Mouse (Mus musculus): ENCODE measurements around the gene Capzb. TPM values are rescaled to one million over a fixed set of nuclear protein-coding genes. Genes with fewer than 3 reads are reported as not detected.

Capzb gene
- polyA plus RNA-seq, 1 experiment = 130 TPM

DNA sequence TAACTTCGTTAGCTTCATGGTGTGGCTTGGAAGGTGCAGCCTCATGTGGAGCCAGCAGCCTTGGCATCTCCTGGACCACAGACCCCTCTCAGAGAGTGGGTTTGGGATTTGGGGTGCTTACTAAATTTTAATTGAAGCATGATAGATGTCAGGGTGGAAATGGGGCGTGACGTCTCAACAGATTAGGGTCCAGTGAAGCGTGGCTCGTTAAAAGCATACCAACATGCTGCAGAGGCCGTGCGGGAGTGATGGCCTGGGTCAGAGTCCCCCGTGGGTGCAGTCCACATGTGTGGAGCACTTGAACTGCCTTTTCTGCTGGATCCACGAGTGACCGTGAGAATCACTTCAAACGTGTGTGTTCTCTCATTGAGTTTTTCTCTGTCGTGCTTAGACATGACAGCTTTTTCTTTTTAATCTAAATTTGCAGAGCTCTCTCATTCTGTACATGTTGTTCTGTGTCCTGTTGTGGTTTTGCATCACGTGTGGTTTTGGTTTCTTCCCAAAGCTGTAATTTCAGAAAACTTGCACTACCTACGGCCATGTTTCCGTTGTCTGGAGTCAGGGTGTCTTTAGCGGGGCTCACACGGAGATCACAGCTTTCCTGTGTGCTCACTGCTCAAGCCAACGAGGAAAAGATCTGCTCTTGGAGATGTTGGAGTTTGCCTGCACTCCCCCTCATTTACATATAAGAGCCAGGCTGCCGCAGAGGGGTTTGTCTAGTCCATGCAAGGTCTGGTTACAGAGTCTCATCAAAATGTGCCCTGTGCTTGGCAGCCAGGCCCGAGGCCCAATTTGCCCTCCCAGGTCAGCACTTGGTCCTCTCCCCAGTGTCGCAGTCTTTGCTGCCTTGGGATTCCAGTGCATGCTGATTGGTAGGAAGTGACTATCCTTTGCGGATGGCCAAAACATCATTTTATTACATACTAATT, 49.2 kb downstream of the Capzb start:
- H3K27ac ChIP-seq (ENCODE audit: insufficient read depth, low read length) = peak overlapping the region; percentile 14; the same call in 1 of the 2 replicates

DNA sequence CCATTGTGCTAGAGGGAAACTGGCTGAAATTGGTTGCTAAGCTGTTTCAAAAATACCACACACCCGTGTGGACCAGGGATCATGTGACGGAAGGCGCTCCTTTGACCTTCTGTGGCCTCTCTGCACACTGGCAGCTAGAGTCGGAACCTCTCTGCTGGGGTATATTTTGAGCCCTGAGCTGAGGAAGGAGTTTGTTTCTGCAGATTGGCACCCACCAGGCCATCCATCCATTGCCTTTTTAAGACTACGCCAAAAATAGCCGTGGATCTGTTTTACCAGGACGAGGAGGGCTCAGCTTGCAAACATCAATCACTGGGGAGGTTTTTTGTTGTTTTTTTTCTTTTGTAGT, 49.9 kb downstream of the Capzb start:
- Histone ChIP-seq H3K27ac (ENCODE audit: insufficient read depth, low read length) (no peak overlapping the region), H3K4me3 (ENCODE audit: extremely low read depth, insufficient read depth, insufficient read length) (no peak overlapping the region), H3K4me1 (ENCODE audit: control insufficient read depth, insufficient read depth, insufficient read length) (peaks cover 12% of the 10 kb centered on the region; the same call in 1 of the 2 replicates), H3K27me3 (ENCODE audit: control insufficient read depth, insufficient read depth, low read length) (no peaks in the 10 kb centered on the region), H3K36me3 (ENCODE audit: control insufficient read depth, insufficient read depth, low read length) (peaks cover 20% of the 10 kb centered on the region)
- no peak for TF ChIP-seq CTCF (IDR thresholded peaks at IDR 0.05; ENCODE audit: extremely low read depth, insufficient read depth, insufficient read length, insufficient replicate concordance)
- TF ChIP-seq POLR2A (IDR thresholded peaks at IDR 0.05; ENCODE audit: low read depth, low read length) = no peak
- no peak for DNase-seq (ENCODE audit: low read depth in 1 of 2, low spot score in 2 of 2)
- 69% methylated on average over 7 of the region's 7 CpGs for WGBS

More for the DNA sequence above, 49.2 kb downstream of the Capzb start:
- peaks cover 20% of the 10 kb centered on the region for H3K36me3 ChIP-seq (ENCODE audit: control insufficient read depth, insufficient read depth, low read length)
- TF ChIP-seq CTCF (IDR thresholded peaks at IDR 0.05; ENCODE audit: extremely low read depth, insufficient read depth, insufficient read length, insufficient replicate concordance) (no peak), POLR2A (IDR thresholded peaks at IDR 0.05; ENCODE audit: low read depth, low read length) (no peak)
- WGBS = 32% methylated on average over 22 of the region's 22 CpGs
- H3K4me1 ChIP-seq (ENCODE audit: control insufficient read depth, insufficient read depth, insufficient read length) = peaks cover 12% of the 10 kb centered on the region; the same call in 1 of the 2 replicates
- DNase-seq (ENCODE audit: low read depth in 1 of 2, low spot score in 2 of 2) = no peak
- H3K4me3 ChIP-seq (ENCODE audit: extremely low read depth, insufficient read depth, insufficient read length) = no peak overlapping the region
- H3K27me3 ChIP-seq (ENCODE audit: control insufficient read depth, insufficient read depth, low read length) = no peaks in the 10 kb centered on the region

DNA sequence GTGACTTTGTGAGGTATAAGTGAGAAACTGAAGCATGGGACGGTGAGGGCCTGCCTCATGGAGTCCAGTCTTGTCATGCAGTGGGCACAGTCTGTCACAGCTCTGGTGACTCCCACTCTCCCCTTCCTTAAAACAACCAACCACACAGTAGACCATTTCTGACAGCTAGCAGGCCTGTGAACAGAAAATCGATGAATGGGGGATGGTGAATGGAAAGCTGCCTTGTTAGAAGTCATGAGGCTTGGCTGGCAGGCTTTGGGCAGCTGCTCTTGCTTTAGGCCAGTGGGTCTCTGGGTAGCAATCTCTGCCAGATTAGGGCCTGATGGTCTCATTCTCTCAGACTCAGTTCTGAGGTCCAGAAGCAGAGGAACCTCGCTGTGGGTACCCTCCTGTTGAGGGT, 51.5 kb downstream of the Capzb start:
- TF ChIP-seq POLR2A (IDR thresholded peaks at IDR 0.05; ENCODE audit: low read depth, low read length) (no peak), CTCF (IDR thresholded peaks at IDR 0.05; ENCODE audit: extremely low read depth, insufficient read depth, insufficient read length, insufficient replicate concordance) (no peak)
- no peak for DNase-seq (ENCODE audit: low read depth in 1 of 2, low spot score in 2 of 2)
- no peak overlapping the region for H3K27ac ChIP-seq (ENCODE audit: insufficient read depth, low read length)
- peaks cover 12% of the 10 kb centered on the region; the same call in 1 of the 2 replicates for H3K4me1 ChIP-seq (ENCODE audit: control insufficient read depth, insufficient read depth, insufficient read length)
- no peaks in the 10 kb centered on the region for H3K27me3 ChIP-seq (ENCODE audit: control insufficient read depth, insufficient read depth, low read length)
- peaks cover 15% of the 10 kb centered on the region for H3K36me3 ChIP-seq (ENCODE audit: control insufficient read depth, insufficient read depth, low read length)
- no peak overlapping the region for H3K4me3 ChIP-seq (ENCODE audit: extremely low read depth, insufficient read depth, insufficient read length)
- WGBS = 83% methylated on average over 3 of the region's 3 CpGs

DNA sequence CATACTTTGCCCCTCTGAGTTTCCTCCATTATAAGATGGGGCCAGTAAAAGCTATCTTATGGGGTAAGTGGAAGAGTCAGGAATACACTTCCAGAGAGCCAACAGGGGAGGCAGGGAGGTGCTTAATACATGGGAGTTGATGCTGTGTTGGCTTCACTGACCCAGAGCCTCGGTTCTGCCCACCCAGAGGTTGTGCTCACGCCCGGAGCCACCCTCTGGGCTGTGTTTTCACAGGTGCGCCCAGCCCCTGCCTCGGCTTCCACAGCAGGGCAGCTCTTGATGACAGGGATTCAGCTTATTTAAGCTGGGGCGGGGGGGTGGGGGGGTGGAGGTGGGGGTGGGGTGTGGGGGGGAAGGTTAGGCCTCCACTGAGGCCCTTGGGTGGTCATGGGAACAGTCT, 52.1 kb downstream of the Capzb start:
- H3K27me3 ChIP-seq (ENCODE audit: control insufficient read depth, insufficient read depth, low read length) = no peaks in the 10 kb centered on the region
- 93% methylated on average over 6 of the region's 6 CpGs for WGBS
- no peak for DNase-seq (ENCODE audit: low read depth in 1 of 2, low spot score in 2 of 2)
- TF ChIP-seq POLR2A (IDR thresholded peaks at IDR 0.05; ENCODE audit: low read depth, low read length) (no peak), CTCF (IDR thresholded peaks at IDR 0.05; ENCODE audit: extremely low read depth, insufficient read depth, insufficient read length, insufficient replicate concordance) (no peak)
- H3K4me1 ChIP-seq (ENCODE audit: control insufficient read depth, insufficient read depth, insufficient read length) = peaks cover 12% of the 10 kb centered on the region; the same call in 1 of the 2 replicates
- no peak overlapping the region for H3K4me3 ChIP-seq (ENCODE audit: extremely low read depth, insufficient read depth, insufficient read length)
- peaks cover 13% of the 10 kb centered on the region for H3K36me3 ChIP-seq (ENCODE audit: control insufficient read depth, insufficient read depth, low read length)
- no peak overlapping the region for H3K27ac ChIP-seq (ENCODE audit: insufficient read depth, low read length)

DNA sequence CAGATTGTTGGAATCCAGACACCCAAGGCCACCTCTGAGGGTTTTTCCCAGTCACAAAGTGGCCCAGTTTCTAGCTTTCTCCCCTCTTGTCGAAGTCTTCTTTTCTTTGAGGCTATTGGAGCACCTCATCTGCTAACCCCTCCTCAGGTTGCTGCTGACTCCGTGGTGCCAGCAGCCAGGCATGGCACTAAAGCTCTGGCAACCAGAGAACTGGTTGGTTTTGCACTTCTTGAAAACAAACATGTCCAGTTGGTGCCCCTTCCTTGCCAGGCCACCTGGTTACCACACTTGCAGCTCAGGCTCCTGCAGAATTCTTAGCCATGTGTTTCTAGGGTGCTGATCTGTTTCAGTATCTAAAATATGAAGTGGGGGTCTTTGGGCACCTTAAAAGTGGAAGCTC, 52.8 kb downstream of the Capzb start:
- WGBS = 78% methylated on average over 2 of the region's 2 CpGs
- TF ChIP-seq POLR2A (IDR thresholded peaks at IDR 0.05; ENCODE audit: low read depth, low read length) (no peak), CTCF (IDR thresholded peaks at IDR 0.05; ENCODE audit: extremely low read depth, insufficient read depth, insufficient read length, insufficient replicate concordance) (no peak)
- peaks cover 10% of the 10 kb centered on the region for H3K36me3 ChIP-seq (ENCODE audit: control insufficient read depth, insufficient read depth, low read length)

DNA sequence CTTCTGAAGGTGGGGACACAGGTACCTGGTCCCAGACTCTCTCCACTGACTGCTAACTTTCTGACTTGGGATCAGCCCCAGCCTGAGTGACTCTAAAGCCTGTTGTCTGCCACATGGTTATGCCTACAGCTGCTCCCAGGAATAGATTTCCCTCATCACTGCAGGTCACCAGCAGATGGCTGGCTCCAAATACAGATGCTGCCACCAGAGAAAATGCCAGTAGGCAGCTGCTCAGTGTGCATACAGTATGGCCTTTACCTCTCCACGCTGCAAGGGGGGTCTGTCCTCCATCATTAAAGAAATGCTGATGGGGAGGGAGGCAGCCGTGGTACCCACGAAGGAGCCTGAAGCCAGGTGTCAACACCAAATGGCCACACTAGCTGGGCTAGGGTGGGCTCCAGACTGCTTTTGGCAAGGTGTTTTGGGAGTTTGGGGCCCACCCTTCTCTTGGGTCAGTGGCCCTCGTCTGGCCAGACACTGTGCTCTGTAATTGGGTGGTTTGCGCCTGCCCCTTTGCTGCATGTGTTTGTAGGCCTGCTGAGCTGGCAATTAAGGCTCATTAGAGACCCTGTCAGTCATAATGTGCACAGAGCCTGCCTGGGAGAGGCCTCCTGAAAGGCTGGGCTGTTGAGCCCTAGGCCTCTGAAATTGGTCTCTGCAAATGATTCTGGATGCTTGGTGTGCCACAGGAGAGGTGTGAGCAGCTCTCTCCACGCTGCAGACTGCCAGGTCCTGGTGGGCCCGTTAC, 53.6 kb downstream of the Capzb start:
- no peak overlapping the region for H3K27ac ChIP-seq (ENCODE audit: insufficient read depth, low read length)
- H3K27me3 ChIP-seq (ENCODE audit: control insufficient read depth, insufficient read depth, low read length) = no peaks in the 10 kb centered on the region
- WGBS = 92% methylated on average over 7 of the region's 7 CpGs
- no peak for TF ChIP-seq CTCF (IDR thresholded peaks at IDR 0.05; ENCODE audit: extremely low read depth, insufficient read depth, insufficient read length, insufficient replicate concordance)
- no peak for TF ChIP-seq POLR2A (IDR thresholded peaks at IDR 0.05; ENCODE audit: low read depth, low read length)
- peaks cover 6% of the 10 kb centered on the region; the same call in 1 of the 2 replicates for H3K4me1 ChIP-seq (ENCODE audit: control insufficient read depth, insufficient read depth, insufficient read length)
- peaks cover 7% of the 10 kb centered on the region for H3K36me3 ChIP-seq (ENCODE audit: control insufficient read depth, insufficient read depth, low read length)
- no peak overlapping the region for H3K4me3 ChIP-seq (ENCODE audit: extremely low read depth, insufficient read depth, insufficient read length)
- DNase-seq (ENCODE audit: low read depth in 1 of 2, low spot score in 2 of 2) = no peak

More for the DNA sequence above, 52.8 kb downstream of the Capzb start:
- Histone ChIP-seq H3K27ac (ENCODE audit: insufficient read depth, low read length) (no peak overlapping the region), H3K4me1 (ENCODE audit: control insufficient read depth, insufficient read depth, insufficient read length) (peaks cover 9% of the 10 kb centered on the region; the same call in 1 of the 2 replicates), H3K4me3 (ENCODE audit: extremely low read depth, insufficient read depth, insufficient read length) (no peak overlapping the region), H3K27me3 (ENCODE audit: control insufficient read depth, insufficient read depth, low read length) (no peaks in the 10 kb centered on the region)
- DNase-seq (ENCODE audit: low read depth in 1 of 2, low spot score in 2 of 2) = no peak

Measured in spleen, adult 2 months (tissue).